Mouse (Mus musculus): ENCODE data around the gene Cdt1.

DNA sequence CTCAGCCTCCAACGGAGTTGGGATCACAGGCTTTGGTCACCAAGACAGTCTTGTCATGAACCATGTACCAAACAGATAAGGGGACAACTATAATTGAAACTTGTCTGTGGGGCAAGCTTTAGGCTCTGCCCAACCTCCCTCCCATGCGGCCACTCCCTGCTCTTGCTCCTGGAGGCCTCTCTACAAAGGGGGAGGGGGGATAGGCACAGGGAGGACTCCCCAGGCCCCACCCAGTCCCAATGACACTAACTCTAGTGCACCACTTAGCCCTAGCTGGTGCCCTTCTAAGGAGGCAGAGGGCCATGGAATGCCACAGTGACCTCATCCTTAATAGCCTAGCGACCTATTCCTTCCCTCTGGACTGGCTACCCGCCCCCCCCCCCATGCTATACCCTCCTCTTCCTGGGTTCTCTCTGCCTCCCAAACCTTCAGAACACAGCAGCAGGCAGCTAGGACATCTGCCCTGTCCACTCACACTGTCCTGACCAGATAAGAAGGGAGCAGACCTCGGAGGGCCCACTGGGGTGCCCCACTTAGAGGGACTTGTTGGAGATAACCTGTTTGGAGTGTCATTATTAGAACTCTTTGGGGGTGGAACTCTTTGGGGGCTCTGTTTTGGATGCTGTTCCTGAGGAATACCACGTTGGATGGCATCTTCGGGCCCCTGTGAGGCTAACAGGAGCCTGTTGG is 21.6 kb upstream of the Cdt1 start:
- TF ChIP-seq CTCF (IDR thresholded peaks at IDR 0.05; ENCODE audit: low read depth) (no peak), EP300 (IDR thresholded peaks at IDR 0.05; ENCODE audit: low read depth) (peak; percentile 33; the same call in 1 of the 2 replicates)

Data from liver, postnatal 0 days (tissue).